Mouse (Mus musculus): ENCODE measurements around the gene Gstt4.

DNA sequence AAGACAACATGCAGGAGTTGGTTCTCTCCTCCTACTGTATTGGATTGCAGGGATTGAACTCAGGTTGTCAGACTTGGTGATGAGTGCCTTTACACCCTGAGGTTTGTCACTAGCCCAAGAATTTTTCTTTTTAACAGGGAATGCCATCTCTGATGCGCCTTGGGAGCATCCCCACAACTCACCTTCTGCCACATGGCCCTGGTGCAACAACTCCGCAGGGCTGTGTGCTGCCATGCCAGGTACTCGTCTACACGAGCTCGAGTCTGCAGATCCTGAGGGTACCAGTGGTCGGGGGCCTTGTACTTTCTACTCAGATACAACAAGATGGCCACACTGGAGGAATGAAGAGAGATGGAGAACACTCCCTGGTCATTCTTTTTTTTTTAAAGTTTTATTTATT, 45.8 kb downstream of the Gstt4 start:
- no peak for TF ChIP-seq POLR2A (IDR thresholded peaks at IDR 0.05; ENCODE audit: control insufficient read depth in 1 of 2, insufficient read depth in 1 of 2, low read depth in 1 of 2, low read length in 2 of 2, poor library complexity in 1 of 2)
- TF ChIP-seq CHD2 (IDR thresholded peaks at IDR 0.05; ENCODE audit: low read length), result no peak
- TF ChIP-seq GATA1 (IDR thresholded peaks at IDR 0.05; ENCODE audit: low read depth, low read length), result no peak
- TF ChIP-seq TCF12 (IDR thresholded peaks at IDR 0.05; ENCODE audit: low read depth, low read length), result no peak
- TF ChIP-seq CTCF (IDR thresholded peaks at IDR 0.05 in 2 of 3, conservative IDR thresholded peaks at IDR 0.05 in 1 of 3; ENCODE audit: control insufficient read depth in 1 of 3, insufficient read depth in 1 of 3, low read depth in 2 of 3, low read length in 3 of 3, poor library complexity in 1 of 3, severe bottlenecking in 1 of 3), result no peak
- TF ChIP-seq MYC (IDR thresholded peaks at IDR 0.05; ENCODE audit: low read depth, low read length), result no peak
- TF ChIP-seq SMC3 (IDR thresholded peaks at IDR 0.05; ENCODE audit: low read depth, low read length), result no peak
- no peak for TF ChIP-seq EP300 (IDR thresholded peaks at IDR 0.05; ENCODE audit: low read depth in 1 of 2, low read length in 2 of 2)
- TF ChIP-seq ZC3H11A (IDR thresholded peaks at IDR 0.05; ENCODE audit: low read depth, low read length), result no peak
- TF ChIP-seq ZMIZ1 (IDR thresholded peaks at IDR 0.05; ENCODE audit: low read depth, low read length), result no peak
